Mouse (Mus musculus) 416B (cell line): ENCODE results near the gene Hoxa4.

Source experiments
- DNase-seq: peaks from one replicate; pipeline ENCODE4 v3.0.0; 2011; ENCODE audit warnings: low read depth

Hoxa4 gene

GRCm38 (mm10) chr6:52228475-52229465 is 37.2 kb upstream of the Hoxa4 start:
- no peak for DNase-seq

GRCm38 (mm10) chr6:52227470-52228222 is 36.1 kb upstream of the Hoxa4 start:
- DNase-seq, result no peak

GRCm38 (mm10) chr6:52226569-52227257 is 35.2 kb upstream of the Hoxa4 start:
- DNase-seq, result no peak

- DNase-seq, result no peak
These were observed 34.3 kb upstream of the Hoxa4 start for GRCm38 (mm10) chr6:52225612-52226568.

- no peak for DNase-seq
These were observed 33.5 kb upstream of the Hoxa4 start for GRCm38 (mm10) chr6:52224895-52225611.

GRCm38 (mm10) chr6:52223939-52224760 is 32.6 kb upstream of the Hoxa4 start:
- no peak for DNase-seq

- DNase-seq, result no peak
These were observed 31.2 kb upstream of the Hoxa4 start for GRCm38 (mm10) chr6:52222729-52223128.

GRCm38 (mm10) chr6:52221993-52222685 is 30.6 kb upstream of the Hoxa4 start:
- DNase-seq, result no peak

- DNase-seq, result peak; percentile 86
These were observed 29.9 kb upstream of the Hoxa4 start, which contains the start of gene Hoxa7 for GRCm38 (mm10) chr6:52221337-52221992. Gene Hoxa7 (minus strand): TSS chr6:52221854.

- no peak for DNase-seq
These were observed 29.3 kb upstream of the Hoxa4 start for GRCm38 (mm10) chr6:52220865-52221310.

- no peak for DNase-seq
These were observed 28.7 kb upstream of the Hoxa4 start for GRCm38 (mm10) chr6:52220003-52220864.

GRCm38 (mm10) chr6:52219234-52219942 is 27.8 kb upstream of the Hoxa4 start:
- DNase-seq, result no peak

- no peak for DNase-seq
These were observed 27.2 kb upstream of the Hoxa4 start for GRCm38 (mm10) chr6:52218643-52219215.

GRCm38 (mm10) chr6:52217895-52218642 is 26.5 kb upstream of the Hoxa4 start:
- DNase-seq, result no peak

- DNase-seq, result no peak
These were observed 25.9 kb upstream of the Hoxa4 start for GRCm38 (mm10) chr6:52217459-52217768.
